Mouse (Mus musculus) midbrain, embryonic 15.5 days (tissue): ENCODE measurements around the gene Ppa1. TPM values are rescaled to one million over a fixed set of nuclear protein-coding genes. Genes with fewer than 3 reads are reported as not detected.
"Not testable (repeated sequence)": the region's sequence is repeated elsewhere in the genome, so short reads cannot be mapped to it uniquely, and the experiment has no call there.

Experiments used
- ATAC-seq: fragments of 200-750 bp; cut with Nextera tagmentation; replicated peaks from 2 replicates; pipeline ENCODE4 v1.8.0; 2017; ENCODE audit warnings: moderate TSS enrichment
- H3K27ac ChIP-seq: fragments of 300-500 bp; sonication (generic); 2 replicates; pipeline ENCODE4 v1.5.1; 2015; ENCODE audit warnings: mild to moderate bottlenecking, inconsistent platforms
- H3K27me3 ChIP-seq: fragments of 300-500 bp; sonication (generic); replicated peaks from 2 replicates; pipeline ENCODE4 v1.6.1; 2015; ENCODE audit warnings: inconsistent platforms
- H3K36me3 ChIP-seq: fragments of 300-500 bp; sonication (generic); replicated peaks from 2 replicates; pipeline ENCODE4 v1.6.1; 2015; ENCODE audit warnings: inconsistent platforms
- H3K4me1 ChIP-seq: fragments of 300-500 bp; sonication (generic); 2 replicates; pipeline ENCODE4 v1.6.1; 2015; ENCODE audit warnings: inconsistent platforms
- H3K4me2 ChIP-seq: fragments of 300-500 bp; sonication (generic); 2 replicates; pipeline ENCODE4 v1.6.1; 2015; ENCODE audit warnings: inconsistent platforms, mild to moderate bottlenecking, moderate library complexity
- H3K4me3 ChIP-seq: fragments of 300-500 bp; sonication (generic); 2 replicates; pipeline ENCODE4 v1.5.1; 2015; ENCODE audit warnings: mild to moderate bottlenecking, inconsistent platforms
- H3K9ac ChIP-seq: fragments of 300-500 bp; sonication (generic); 2 replicates; pipeline ENCODE4 v1.6.1; 2015; ENCODE audit warnings: mild to moderate bottlenecking, inconsistent platforms
- H3K9me3 ChIP-seq: fragments of 300-500 bp; sonication (generic); 2 replicates; pipeline ENCODE4 v1.6.1; 2016; ENCODE audit warnings: inconsistent platforms
- WGBS: fragments of 180-500 bp; shearing (Covaris S2); methylation state at CpG from one replicate; pipeline ENCODE4 v1.1.7; 2015; ENCODE audit warnings: mixed read lengths; 5-methylcytosine and 5-hydroxymethylcytosine counted together
- polyA plus RNA-seq: library from polyadenylated mRNA; unstranded; fragments of >200 nt; fragmentation: Nextera tagmentation; extraction: Ambion mirVana; gene quantifications from 2 replicates; pipeline ENCODE4 v1.2.1, GENCODE M21; 2015

Ppa1 gene
- polyA plus RNA-seq, 1 experiment from 2014 or later = 209 TPM

DNA sequence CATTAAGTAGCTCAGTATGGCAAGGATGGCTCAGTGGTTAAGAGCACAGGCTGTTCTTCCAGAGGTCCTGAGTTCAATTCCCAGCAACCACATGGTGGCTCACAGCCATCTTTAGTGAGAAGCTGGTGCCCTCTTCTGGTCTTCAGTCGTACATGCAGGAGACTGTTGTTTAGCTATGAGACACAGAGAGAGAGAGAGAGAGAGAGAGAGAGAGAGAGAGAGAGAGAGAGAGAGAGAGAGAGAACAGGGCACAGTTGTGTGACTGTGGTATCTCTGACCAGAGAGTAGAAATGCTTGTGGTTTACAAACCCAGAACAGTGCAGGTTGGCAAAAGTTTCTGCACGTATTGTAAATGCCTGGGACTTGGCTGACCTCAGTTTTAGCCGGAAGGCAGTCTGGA lies 24.5 kb upstream of the Ppa1 start:
- not testable (repeated sequence) for H3K27ac ChIP-seq, H3K9ac ChIP-seq, H3K9me3 ChIP-seq, ATAC-seq, H3K36me3 ChIP-seq, H3K4me3 ChIP-seq, H3K4me2 ChIP-seq
- WGBS = 64% methylated on average over 3 of the region's 3 CpGs
- peaks cover 22% of the 10 kb centered on the region for H3K27me3 ChIP-seq
- H3K4me1 ChIP-seq = peaks cover 16% of the 10 kb centered on the region

GRCm38 (mm10) chr10:61624771-61625170 lies 23.6 kb upstream of the Ppa1 start:
- no peaks in the 10 kb centered on the region for H3K36me3 ChIP-seq
- 0 out of 2 replicates have a peak, but pooled peaks have one; percentile 37 for ATAC-seq
- peaks cover 16% of the 10 kb centered on the region for H3K4me1 ChIP-seq
- H3K4me3 ChIP-seq = peak overlapping the region; percentile 46
- no peak overlapping the region for H3K9ac ChIP-seq
- peak overlapping the region; percentile 94; the same call in 1 of the 2 replicates for H3K4me2 ChIP-seq
- no peak overlapping the region for H3K27ac ChIP-seq
- 30% methylated on average over 5 of the region's 5 CpGs for WGBS
- H3K27me3 ChIP-seq = peaks cover 22% of the 10 kb centered on the region
- H3K9me3 ChIP-seq = no peaks in the 10 kb centered on the region

GRCm38 (mm10) chr10:61625381-61626257 lies 22.7 kb upstream of the Ppa1 start:
- WGBS = 4% methylated on average over 74 of the region's 74 CpGs
- Histone ChIP-seq H3K4me2 (peak overlapping the region; percentile 94), H3K9ac (peak overlapping the region; percentile 51), H3K27me3 (peaks cover 22% of the 10 kb centered on the region), H3K4me3 (peak overlapping the region; percentile 46), H3K36me3 (no peaks in the 10 kb centered on the region), H3K4me1 (peaks cover 16% of the 10 kb centered on the region), H3K27ac (peak overlapping the region; percentile 48; the same call in 1 of the 2 replicates), H3K9me3 (no peaks in the 10 kb centered on the region)
- peak; percentile 83 for ATAC-seq

DNA sequence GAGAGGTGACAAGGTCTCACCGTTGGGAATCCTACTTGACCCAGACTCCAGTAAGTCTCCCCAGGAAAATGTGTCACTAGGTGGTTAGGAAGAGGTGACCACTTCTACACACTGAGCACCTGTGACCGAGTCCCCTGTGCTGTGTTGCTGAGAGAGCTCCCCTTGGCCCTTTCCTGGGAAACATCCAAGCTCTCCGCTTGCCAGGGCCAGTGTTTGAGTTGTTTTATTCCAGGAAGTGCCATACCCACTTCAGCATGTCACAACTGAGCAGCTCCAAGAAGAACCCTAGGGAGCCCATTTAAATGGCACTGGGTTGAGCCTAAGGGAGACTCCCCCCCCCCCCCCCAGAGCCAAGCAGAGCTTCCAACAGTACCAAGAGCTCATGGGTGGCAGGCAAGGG lies 21.8 kb upstream of the Ppa1 start:
- WGBS = 78% methylated on average over 3 of the region's 3 CpGs
- Histone ChIP-seq H3K36me3 (no peaks in the 10 kb centered on the region), H3K4me3 (no peak overlapping the region), H3K4me1 (peaks cover 16% of the 10 kb centered on the region), H3K9ac (no peak overlapping the region), H3K9me3 (no peaks in the 10 kb centered on the region), H3K27ac (no peak overlapping the region), H3K27me3 (peaks cover 22% of the 10 kb centered on the region), H3K4me2 (no peak overlapping the region)
- no peak for ATAC-seq

DNA sequence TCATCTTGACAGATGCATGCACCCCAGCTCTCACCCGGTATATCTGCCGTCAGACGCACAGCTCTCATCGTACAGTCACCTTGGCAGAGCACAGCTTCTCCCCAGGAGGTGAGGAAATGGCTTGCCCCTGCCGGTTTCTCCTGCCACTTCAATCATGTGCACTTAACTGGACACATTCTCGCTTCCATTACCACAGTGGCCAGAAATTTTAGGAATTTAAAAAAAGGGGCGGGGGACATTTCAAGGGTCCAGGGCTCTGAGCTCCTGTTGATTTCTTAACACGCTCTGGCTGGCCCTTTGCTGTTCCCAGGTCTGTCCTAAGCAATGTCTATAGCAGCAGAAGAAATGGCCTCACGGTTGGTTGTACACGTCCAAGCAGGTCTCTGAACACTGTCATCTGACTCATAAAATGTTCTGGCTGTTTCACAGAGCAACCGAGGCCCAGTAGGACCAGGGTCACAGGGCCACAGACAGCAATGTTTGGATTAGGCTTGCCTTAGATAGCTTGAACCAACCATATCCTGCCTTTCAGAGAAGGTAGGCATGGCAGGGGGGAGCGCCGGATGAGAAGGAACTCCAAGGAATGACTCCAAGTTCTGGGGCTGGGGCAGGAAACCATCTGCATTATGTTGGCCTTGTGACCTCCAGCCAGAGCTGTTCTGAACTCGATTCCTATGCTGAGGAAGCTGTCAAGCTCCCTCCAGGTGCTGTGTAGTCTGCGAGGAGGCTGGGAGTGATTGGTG lies 21.0 kb upstream of the Ppa1 start:
- Histone ChIP-seq H3K27ac (no peak overlapping the region), H3K36me3 (no peaks in the 10 kb centered on the region), H3K9me3 (no peaks in the 10 kb centered on the region), H3K4me1 (peaks cover 16% of the 10 kb centered on the region), H3K4me2 (no peak overlapping the region), H3K9ac (no peak overlapping the region), H3K4me3 (no peak overlapping the region), H3K27me3 (peaks cover 22% of the 10 kb centered on the region)
- no peak for ATAC-seq
- 75% methylated on average over 15 of the region's 15 CpGs for WGBS

GRCm38 (mm10) chr10:61627938-61628250 lies 20.5 kb upstream of the Ppa1 start:
- Histone ChIP-seq H3K4me3 (no peak overlapping the region), H3K9ac (no peak overlapping the region), H3K4me1 (peaks cover 16% of the 10 kb centered on the region), H3K27ac (no peak overlapping the region), H3K27me3 (peaks cover 22% of the 10 kb centered on the region), H3K9me3 (no peaks in the 10 kb centered on the region), H3K4me2 (no peak overlapping the region), H3K36me3 (no peaks in the 10 kb centered on the region)
- no peak for ATAC-seq
- 86% methylated on average over 4 of the region's 4 CpGs for WGBS

- Histone ChIP-seq H3K9ac (no peak overlapping the region), H3K4me2 (no peak overlapping the region), H3K4me3 (no peak overlapping the region), H3K36me3 (no peaks in the 10 kb centered on the region), H3K27me3 (no peaks in the 10 kb centered on the region), H3K27ac (no peak overlapping the region), H3K9me3 (no peaks in the 10 kb centered on the region), H3K4me1 (no peaks in the 10 kb centered on the region)
- no peak for ATAC-seq
- 87% methylated on average over 10 of the region's 10 CpGs for WGBS
Observed at GRCm38 (mm10) chr10:61632445-61632844, 15.9 kb upstream of the Ppa1 start.

- H3K4me1 ChIP-seq = no peaks in the 10 kb centered on the region
- H3K4me3 ChIP-seq = no peak overlapping the region
- H3K36me3 ChIP-seq = no peaks in the 10 kb centered on the region
- 84% methylated on average over 7 of the region's 7 CpGs for WGBS
- no peak overlapping the region for H3K4me2 ChIP-seq
- no peak for ATAC-seq
- H3K27me3 ChIP-seq = no peaks in the 10 kb centered on the region
- no peaks in the 10 kb centered on the region for H3K9me3 ChIP-seq
- no peak overlapping the region for H3K27ac ChIP-seq
- no peak overlapping the region for H3K9ac ChIP-seq
Observed at GRCm38 (mm10) chr10:61637055-61637454, 11.3 kb upstream of the Ppa1 start.

- no peak overlapping the region for H3K4me2 ChIP-seq
- no peaks in the 10 kb centered on the region for H3K27me3 ChIP-seq
- H3K4me1 ChIP-seq = no peaks in the 10 kb centered on the region
- WGBS = 76% methylated on average over 4 of the region's 4 CpGs
- no peak overlapping the region for H3K4me3 ChIP-seq
- H3K27ac ChIP-seq = no peak overlapping the region
- no peaks in the 10 kb centered on the region for H3K36me3 ChIP-seq
- no peak for ATAC-seq
- H3K9ac ChIP-seq = no peak overlapping the region
- no peaks in the 10 kb centered on the region for H3K9me3 ChIP-seq
Observed at GRCm38 (mm10) chr10:61640363-61640762, 8.0 kb upstream of the Ppa1 start.

GRCm38 (mm10) chr10:61646557-61646956 lies 1.8 kb upstream of the Ppa1 start:
- WGBS = 76% methylated on average over 7 of the region's 7 CpGs
- H3K9ac ChIP-seq = no peak overlapping the region
- no peaks in the 10 kb centered on the region for H3K36me3 ChIP-seq
- H3K4me1 ChIP-seq = peaks cover 21% of the 10 kb centered on the region
- H3K4me2 ChIP-seq = no peak overlapping the region
- no peaks in the 10 kb centered on the region for H3K27me3 ChIP-seq
- no peaks in the 10 kb centered on the region for H3K9me3 ChIP-seq
- H3K27ac ChIP-seq = no peak overlapping the region
- no peak overlapping the region for H3K4me3 ChIP-seq
- no peak for ATAC-seq

DNA sequence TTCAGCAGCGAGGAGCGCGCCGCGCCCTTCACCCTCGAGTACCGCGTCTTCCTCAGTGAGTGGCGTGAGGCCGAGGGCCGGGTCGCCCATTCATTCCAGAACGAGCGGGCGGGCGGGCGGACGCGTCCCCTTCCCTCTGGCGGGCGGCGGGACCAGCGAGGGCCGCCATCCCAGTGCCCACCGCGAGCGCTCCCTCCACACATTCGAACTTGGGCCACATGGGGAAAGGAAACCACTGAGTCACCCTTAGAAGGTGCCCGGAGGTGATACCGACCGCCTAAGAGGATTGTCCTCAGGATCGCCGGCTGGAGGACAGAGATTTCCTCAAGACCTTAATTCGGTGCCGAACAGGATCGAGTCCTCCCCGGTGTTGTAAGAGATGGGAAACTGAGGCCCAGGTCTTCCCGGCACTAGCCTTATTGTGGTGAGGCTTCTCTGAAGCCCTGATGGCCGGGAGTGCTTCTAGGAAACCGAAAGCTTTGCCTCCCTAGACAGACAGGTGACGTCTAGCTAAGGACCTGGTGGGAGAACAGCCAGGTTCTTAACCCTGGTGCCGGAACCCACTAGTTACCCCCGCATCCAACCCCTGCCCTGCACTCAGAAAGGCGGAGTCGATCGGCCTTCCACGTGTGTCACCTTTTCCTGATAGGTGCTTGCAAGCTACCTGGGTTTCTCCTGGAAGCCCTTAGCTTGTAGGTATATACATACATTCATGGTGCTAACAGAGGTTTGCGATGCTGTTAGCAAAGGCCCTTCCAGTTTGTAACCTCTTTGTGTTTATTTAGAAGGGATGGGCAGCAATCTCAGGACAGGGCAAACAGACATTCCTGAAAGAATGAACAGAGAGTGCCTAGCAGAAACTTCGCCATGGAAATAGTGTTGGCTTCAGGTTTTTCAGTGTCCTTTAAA lies 639 bp downstream of the Ppa1 start:
- peak overlapping the region; percentile 88 for H3K4me2 ChIP-seq
- H3K9me3 ChIP-seq = no peaks in the 10 kb centered on the region
- peak overlapping the region; percentile 84 for H3K9ac ChIP-seq
- H3K4me1 ChIP-seq = peaks cover 21% of the 10 kb centered on the region
- 2% methylated on average over 49 of the region's 49 CpGs for WGBS
- ATAC-seq = peak; percentile 71
- peak overlapping the region; percentile 86 for H3K4me3 ChIP-seq
- H3K27ac ChIP-seq = peak overlapping the region; percentile 86
- H3K36me3 ChIP-seq = no peaks in the 10 kb centered on the region
- no peaks in the 10 kb centered on the region for H3K27me3 ChIP-seq

GRCm38 (mm10) chr10:61654105-61654504 lies 5.8 kb downstream of the Ppa1 start:
- Histone ChIP-seq H3K4me3 (no peak overlapping the region), H3K9me3 (no peaks in the 10 kb centered on the region), H3K4me2 (no peak overlapping the region), H3K27ac (no peak overlapping the region), H3K9ac (no peak overlapping the region), H3K4me1 (peaks cover 15% of the 10 kb centered on the region), H3K27me3 (no peaks in the 10 kb centered on the region), H3K36me3 (no peaks in the 10 kb centered on the region)
- WGBS = 92% methylated on average over 4 of the region's 4 CpGs
- no peak for ATAC-seq
